Mouse (Mus musculus) spleen, postnatal 0 days (tissue): Measurements from ENCODE around the gene Me3. TPM values are rescaled to one million over a fixed set of nuclear protein-coding genes. Genes with fewer than 3 reads are reported as not detected.

Source experiments
- polyA plus RNA-seq: library from polyadenylated mRNA; unstranded; fragments of >200 nt; fragmentation: Nextera tagmentation; extraction: Ambion mirVana; gene quantifications from 2 replicates; pipeline ENCODE4 v1.2.1, GENCODE M21; 2015

The Me3 gene
- 0.55 and 0.67 TPM in 2 replicates for polyA plus RNA-seq

GRCm38 (mm10) chr7:89632342-89633251, at the start of gene Me3:
Me3 (plus strand) TSS chr7:89632392.

GRCm38 (mm10) chr7:89903442-89904343, 271.5 kb downstream of the Me3 start, which contains the start of gene Ccdc81:
Ccdc81 (minus strand) TSS chr7:89903629.

Other genes starting within 250 kb of the Me3 start
- 9.4 and 10.5 TPM in 2 replicates for gene Tmem135, start 228.2 kb upstream of the Me3 start, polyA plus RNA-seq
- gene Fzd4, start 228.0 kb upstream of the Me3 start, polyA plus RNA-seq = 2.5 and 3.7 TPM in 2 replicates
- gene Prss23, start 105.2 kb upstream of the Me3 start, polyA plus RNA-seq = 21.0 and 26.5 TPM in 2 replicates